Mouse (Mus musculus) left cerebral cortex, postnatal 4 days (tissue): ENCODE measurements around the gene Capns1. TPM values are rescaled to one million over a fixed set of nuclear protein-coding genes. Genes with fewer than 3 reads are reported as not detected.

Source experiments
- DNase-seq: peaks from one replicate; pipeline ENCODE4 v3.0.0-alpha.2; 2022
- intact Hi-C: fragments of 180-260 bp; cut with DNase I; formaldehyde crosslinking; loops from one replicate; pipeline ENCODE4 v1.15.1; 2025
- total RNA-seq, 2 experiments: library from RNA; stranded (reverse); gene quantifications; 2 replicates each; pipeline ENCODE4 v1.2.3; 2021

Gene Capns1
- total RNA-seq, 2 experiments from 2014 or later = 193 to 198 TPM

- intact Hi-C loops = loop anchor here (5.0 kb wide), 1 partner anchor 36 kb away; no protein-coding TSS in a partner anchor
- peak; percentile 67 for DNase-seq
Observed at GRCm38 (mm10) chr7:30181308-30181707, 17.3 kb downstream of the Capns1 start.

DNA sequence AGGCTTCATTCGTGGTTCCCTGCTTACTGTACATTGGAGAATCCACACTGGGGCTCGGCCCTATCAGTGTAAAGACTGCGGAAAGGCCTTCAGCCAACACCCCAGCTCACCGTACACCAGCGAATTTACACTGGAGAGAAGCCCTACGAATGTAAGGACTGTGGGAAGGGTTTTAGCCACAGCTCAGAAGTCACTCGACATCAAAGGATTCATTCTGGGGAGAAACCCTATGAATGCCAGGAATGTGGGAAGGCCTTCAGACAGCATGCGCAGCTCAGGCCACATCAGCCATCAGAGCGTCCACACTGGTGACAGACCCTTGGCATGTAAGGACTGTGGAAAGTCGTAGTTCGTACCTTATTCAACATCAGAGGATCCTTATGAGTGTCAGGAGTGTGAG is 20.4 kb downstream of the Capns1 start:
- no peak for DNase-seq
- intact Hi-C loops = no loop called here

- DNase-seq = no peak
- intact Hi-C loops = no loop called here
Observed at GRCm38 (mm10) chr7:30176474-30176873, 22.1 kb downstream of the Capns1 start.

- no peak for DNase-seq
- intact Hi-C loops = no loop called here
Observed at GRCm38 (mm10) chr7:30170283-30170951, 28.2 kb downstream of the Capns1 start.

DNA sequence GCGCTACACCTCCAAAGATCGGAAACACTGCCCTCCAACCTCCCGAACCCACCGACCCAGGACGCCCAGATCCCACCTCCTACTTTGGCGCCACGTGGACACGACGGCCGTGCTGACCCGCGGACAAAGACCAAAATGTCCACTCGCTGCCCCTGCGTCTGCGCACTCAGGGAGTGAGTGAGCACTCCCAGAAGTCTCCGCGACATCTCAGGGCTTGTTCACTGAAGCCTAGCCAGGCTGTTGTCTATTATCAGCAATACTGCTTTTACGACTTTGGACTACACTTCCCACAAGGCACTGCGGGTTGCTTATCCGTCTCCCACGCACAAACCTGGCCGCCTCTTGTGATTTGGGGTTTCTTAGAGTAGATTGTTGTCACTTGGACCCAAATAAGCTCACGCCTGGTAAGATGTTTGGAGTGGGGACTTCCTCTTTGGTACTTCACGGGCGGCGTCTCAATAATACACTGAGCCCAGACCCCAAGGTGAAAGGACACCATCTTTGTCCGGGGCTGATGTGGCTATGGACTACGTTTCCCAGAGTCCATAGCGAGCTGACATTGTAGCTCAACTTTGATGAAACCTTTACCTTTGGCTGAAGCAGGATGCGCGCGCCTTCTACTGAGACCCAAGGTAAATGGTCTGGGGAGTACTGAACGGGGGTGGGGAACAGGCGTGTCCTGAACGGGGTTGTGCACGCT is 28.9 kb downstream of the Capns1 start, which contains the start of gene Zfp146:
Zfp146 (minus strand) TSS at position 168 of the 700 bp plus-strand sequence.
- intact Hi-C loops = no loop called here
- DNase-seq = peak; percentile 93

- no peak for DNase-seq
- intact Hi-C loops = no loop called here
Observed at GRCm38 (mm10) chr7:30168914-30169582, 29.6 kb downstream of the Capns1 start.

DNA sequence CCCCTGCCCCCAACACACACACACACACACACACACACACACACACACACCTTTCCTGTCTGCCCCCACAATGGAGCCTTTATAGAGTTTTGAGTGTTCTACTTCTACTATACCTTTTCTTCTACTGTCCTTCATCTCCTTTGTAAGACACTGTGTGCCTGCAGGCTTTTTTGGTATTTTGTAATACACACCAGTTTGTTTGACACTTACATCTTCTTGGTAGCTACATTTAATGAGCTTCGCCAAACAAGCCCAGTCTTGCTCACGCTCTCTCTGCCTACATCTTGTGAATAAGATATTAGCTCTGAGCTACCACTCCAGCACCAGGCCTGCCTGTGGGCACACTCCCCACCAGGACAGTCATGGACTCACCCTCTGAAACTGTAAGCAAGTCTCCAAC is 33.9 kb downstream of the Capns1 start:
- DNase-seq = no peak
- intact Hi-C loops = no loop called here

- intact Hi-C loops = loop anchor here (2.0 kb wide), 1 partner anchor 38 kb away; no protein-coding TSS in a partner anchor
Observed at GRCm38 (mm10) chr7:30163113-30163512, 35.5 kb downstream of the Capns1 start.

GRCm38 (mm10) chr7:30155507-30155906 is 43.1 kb downstream of the Capns1 start:
- DNase-seq = no peak
- intact Hi-C loops = no loop called here

More at GRCm38 (mm10) chr7:30163113-30163512, 35.5 kb downstream of the Capns1 start:
- no peak for DNase-seq

DNA sequence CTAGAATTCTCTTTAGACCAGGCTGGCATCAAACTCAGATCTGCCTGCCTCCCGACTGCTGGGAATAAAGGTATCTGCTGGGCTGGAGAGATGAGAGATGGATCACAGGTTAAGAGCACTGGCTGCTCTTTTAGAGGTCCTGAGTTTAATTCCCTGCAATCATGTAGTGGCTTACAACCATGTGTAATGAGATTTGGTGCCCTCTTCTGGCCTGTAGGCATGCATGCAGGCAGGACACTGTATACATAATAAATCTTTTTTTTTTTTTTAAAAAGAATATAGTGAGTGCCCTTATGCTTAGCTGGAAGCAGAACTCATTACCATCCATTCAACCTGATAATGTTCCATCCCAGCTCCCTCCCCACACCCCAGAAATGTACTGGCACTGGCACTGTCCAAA is 44.6 kb downstream of the Capns1 start:
- intact Hi-C loops = no loop called here
- no peak for DNase-seq

DNA sequence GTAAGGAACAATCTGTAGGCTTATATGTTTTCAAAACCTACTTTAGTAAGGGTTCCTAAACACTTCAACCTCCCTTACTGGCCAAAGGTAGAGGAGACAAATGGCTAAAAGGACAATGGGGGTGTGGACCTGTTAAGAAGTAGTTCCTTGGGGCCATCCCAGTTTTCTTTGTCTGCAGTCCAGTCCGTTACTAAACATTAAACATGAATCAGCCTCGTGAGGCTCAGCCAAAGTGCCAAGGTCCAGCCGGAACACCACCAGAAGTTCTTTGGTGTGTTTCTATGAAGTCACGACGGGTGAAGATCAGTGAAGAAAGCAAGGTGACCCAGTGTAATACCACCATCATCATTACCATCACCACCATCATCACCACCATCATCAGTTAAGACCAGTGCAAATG is 51.6 kb downstream of the Capns1 start:
- intact Hi-C loops = no loop called here
- no peak for DNase-seq

DNA sequence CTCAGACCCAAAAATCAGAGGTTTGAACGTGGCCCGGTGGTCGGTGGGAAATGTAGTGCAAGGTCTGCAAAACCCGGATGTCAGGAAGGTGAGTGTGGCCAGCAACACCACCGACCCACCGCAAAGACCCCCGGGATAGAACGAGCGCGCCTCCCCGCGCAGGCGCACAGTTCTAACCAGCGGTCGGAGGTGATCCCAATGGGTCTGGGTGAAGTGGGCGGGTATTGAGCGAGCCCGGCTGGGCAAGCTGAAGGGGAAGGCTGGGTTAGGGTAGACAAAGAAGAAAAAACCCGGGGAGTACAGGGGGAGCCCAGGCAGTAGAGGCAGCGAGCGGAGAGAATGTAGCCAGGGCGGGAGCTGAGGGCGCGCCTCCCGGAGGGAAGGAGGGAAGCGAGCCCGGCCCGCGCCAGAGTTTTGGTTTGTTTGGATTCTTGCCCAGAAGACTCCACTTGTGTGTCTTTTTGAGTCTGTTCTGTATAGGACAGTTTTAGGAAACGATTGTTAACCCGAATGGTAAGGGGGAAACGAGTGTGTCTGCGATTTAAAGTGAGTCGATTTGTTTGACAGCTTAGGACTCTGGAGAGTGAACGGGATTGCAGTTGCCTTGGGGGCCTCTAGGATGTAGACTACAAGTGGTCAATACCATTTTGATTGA is 54.9 kb downstream of the Capns1 start:
- DNase-seq = peak; percentile 94
- intact Hi-C loops = no loop called here

DNA sequence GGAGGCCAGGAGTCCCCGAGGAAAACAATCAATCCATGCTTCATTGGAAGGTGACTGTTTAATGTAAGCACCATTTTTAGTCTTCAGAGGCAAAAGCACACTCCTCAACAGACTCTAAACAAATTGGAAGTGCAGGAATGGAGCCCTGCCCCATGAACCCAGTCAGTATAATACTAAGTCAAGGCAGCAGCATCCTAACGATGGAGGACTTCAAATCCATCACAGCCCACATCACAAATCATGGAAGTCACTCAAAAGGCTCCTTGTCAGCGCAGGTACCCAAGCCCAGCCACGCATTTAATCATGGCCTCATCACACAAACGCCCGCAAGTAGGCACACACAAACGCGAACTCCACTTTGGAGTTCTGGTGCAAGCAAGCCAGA is 55.4 kb downstream of the Capns1 start:
- intact Hi-C loops = no loop called here
- DNase-seq = no peak

Other genes starting within 250 kb of the Capns1 start
- gene Zfp74, start 244.7 kb downstream of the Capns1 start, total RNA-seq = 10 to 100 TPM; 25.4 to 28.2 TPM
- 1 to 10 TPM; 5.1 to 5.4 TPM for gene Zfp568, start 214.9 kb downstream of the Capns1 start, total RNA-seq
- 10 to 100 TPM; 10.9 to 11.5 TPM for gene Zfp14, start 147.4 kb downstream of the Capns1 start, total RNA-seq
- gene Zfp82, start 125.9 kb downstream of the Capns1 start, total RNA-seq = 1 to 10 TPM; 4.6 to 8.5 TPM
- gene Gm26920, start 108.4 kb downstream of the Capns1 start, total RNA-seq = 1 to 10 TPM in 1 of 2 experiments, not detected in 1; 1.9 TPM
- 10 to 100 TPM; 12.9 to 17.3 TPM for gene Zfp566, start 108.3 kb downstream of the Capns1 start, total RNA-seq
- 10 to 100 TPM; 64.8 to 65.3 TPM for gene Zfp260, start 104.0 kb downstream of the Capns1 start, total RNA-seq
- gene Zfp382, start 76.9 kb downstream of the Capns1 start, total RNA-seq = 10 to 100 TPM; 33.0 to 33.9 TPM
- 10 to 100 TPM; 66.8 to 68.1 TPM for gene Zfp146, start 29.1 kb downstream of the Capns1 start, total RNA-seq
- 1 to 10 TPM; 1.5 to 2.0 TPM for gene Cox7a1, start 14.7 kb downstream of the Capns1 start, total RNA-seq
- 10 to 100 TPM; 94.9 to 96.9 TPM for gene Polr2i, start 33.1 kb upstream of the Capns1 start, total RNA-seq
- gene Tbcb, start 33.5 kb upstream of the Capns1 start, total RNA-seq = 100 to 1,000 TPM; 229 to 238 TPM
- not detected for gene Ovol3, start 36.9 kb upstream of the Capns1 start, total RNA-seq
- gene Thap8, start 81.3 kb upstream of the Capns1 start, total RNA-seq = under 1 TPM; 0.40 to 0.54 TPM
- gene Wdr62, start 81.6 kb upstream of the Capns1 start, total RNA-seq = 1 to 10 TPM; 5.0 to 5.5 TPM
- 100 to 1,000 TPM; 403 to 414 TPM for gene Clip3, start 92.9 kb upstream of the Capns1 start, total RNA-seq
- gene Alkbh6, start 109.9 kb upstream of the Capns1 start, total RNA-seq = 10 to 100 TPM; 42.0 to 44.2 TPM
- gene Syne4, start 116.0 kb upstream of the Capns1 start, total RNA-seq = 1 to 10 TPM; 6.9 to 8.3 TPM
- under 1 TPM; 0.58 to 0.66 TPM for gene E130208F15Rik, start 122.9 kb upstream of the Capns1 start, total RNA-seq
- gene Sdhaf1, start 125.1 kb upstream of the Capns1 start, total RNA-seq = 1 to 10 TPM; 7.1 to 7.4 TPM
- gene Lrfn3, start 164.0 kb upstream of the Capns1 start, total RNA-seq = 10 to 100 TPM; 46.3 to 50.7 TPM
- 10 to 100 TPM; 10.4 to 11.0 TPM for gene Tyrobp, start 214.9 kb upstream of the Capns1 start, total RNA-seq
- gene Hcst, start 221.0 kb upstream of the Capns1 start, total RNA-seq = not detected
- 1 to 10 TPM; 2.1 to 3.0 TPM for gene Nfkbid, start 222.9 kb upstream of the Capns1 start, total RNA-seq
- 100 to 1,000 TPM; 739 to 767 TPM for gene Aplp1, start 246.7 kb upstream of the Capns1 start, total RNA-seq